Mouse (Mus musculus) heart, adult 2 months (tissue): Measurements from ENCODE around the gene Gm4301. TPM values are rescaled to one million over a fixed set of nuclear protein-coding genes. Genes with fewer than 3 reads are reported as not detected.

ENCODE experiments used
- polyA plus RNA-seq: library from polyadenylated mRNA; depleted of rRNA; stranded (reverse); fragments of >200 nt; gene quantifications from 2 replicates; pipeline ENCODE4 v1.2.3, GENCODE M21; 2012; rRNA removed
- total RNA-seq, 2 experiments: library from RNA; stranded (reverse); gene quantifications; 2 replicates each; pipeline ENCODE4 v1.2.3; 2021

The Gm4301 gene
- total and polyA plus RNA-seq, 3 experiments: not detected

Other genes starting within 250 kb of the Gm4301 start
- not detected for gene Gm4302, start 5.2 kb downstream of the Gm4301 start, total RNA-seq
- gene Gm4302, start 5.2 kb downstream of the Gm4301 start, polyA plus RNA-seq: not detected in 2 replicates
- not detected for gene Gm4303, start 10.3 kb downstream of the Gm4301 start, total RNA-seq
- not detected in 2 replicates for gene Gm4303, start 10.3 kb downstream of the Gm4301 start, polyA plus RNA-seq
- gene Gm4305, start 15.4 kb downstream of the Gm4301 start, total RNA-seq: not detected
- gene Gm4305, start 15.4 kb downstream of the Gm4301 start, polyA plus RNA-seq: not detected in 2 replicates
- gene Gm4307, start 25.7 kb downstream of the Gm4301 start, total RNA-seq: not detected
- gene Gm4307, start 25.7 kb downstream of the Gm4301 start, polyA plus RNA-seq: not detected in 2 replicates
- gene Gm4312, start 46.9 kb downstream of the Gm4301 start, total RNA-seq: not detected
- not detected in 2 replicates for gene Gm4312, start 46.9 kb downstream of the Gm4301 start, polyA plus RNA-seq
- gene Tmtc3, start 151.7 kb downstream of the Gm4301 start, total RNA-seq: 10 to 100 TPM; 14.0 to 14.6 TPM
- 4.8 and 10.8 TPM in 2 replicates for gene Tmtc3, start 151.7 kb downstream of the Gm4301 start, polyA plus RNA-seq
- gene Cep290, start 151.9 kb downstream of the Gm4301 start, total RNA-seq: 1 to 10 TPM; 4.1 to 4.6 TPM
- gene Cep290, start 151.9 kb downstream of the Gm4301 start, polyA plus RNA-seq: 0.21 and 0.73 TPM in 2 replicates